Mouse (Mus musculus) adrenal gland, adult 8-10 months (tissue): Measurements from ENCODE around the gene Kansl2. TPM values are rescaled to one million over a fixed set of nuclear protein-coding genes. Genes with fewer than 3 reads are reported as not detected.
"Not testable (repeated sequence)": the region's sequence is repeated elsewhere in the genome, so short reads cannot be mapped to it uniquely, and the experiment has no call there.

Experiments
- DNase-seq: peaks from one replicate; pipeline ENCODE4 v3.0.0; 2022
- total RNA-seq, 4 experiments: library from RNA; stranded (reverse); gene quantifications; 2 replicates each; pipeline ENCODE4 v1.2.4; 2022

Gene Kansl2
- total RNA-seq, 4 experiments from 2014 or later, result 89.8 to 123 (median 106) TPM

GRCm38 (mm10) chr15:98535921-98536320 is 1.9 kb upstream of the Kansl2 start:
- no peak for DNase-seq

- no peak for DNase-seq
These were observed 981 bp downstream of the Kansl2 start for GRCm38 (mm10) chr15:98533035-98533531.

- peak; percentile 61 for DNase-seq
These were observed 1.8 kb downstream of the Kansl2 start for GRCm38 (mm10) chr15:98532281-98532680.

DNA sequence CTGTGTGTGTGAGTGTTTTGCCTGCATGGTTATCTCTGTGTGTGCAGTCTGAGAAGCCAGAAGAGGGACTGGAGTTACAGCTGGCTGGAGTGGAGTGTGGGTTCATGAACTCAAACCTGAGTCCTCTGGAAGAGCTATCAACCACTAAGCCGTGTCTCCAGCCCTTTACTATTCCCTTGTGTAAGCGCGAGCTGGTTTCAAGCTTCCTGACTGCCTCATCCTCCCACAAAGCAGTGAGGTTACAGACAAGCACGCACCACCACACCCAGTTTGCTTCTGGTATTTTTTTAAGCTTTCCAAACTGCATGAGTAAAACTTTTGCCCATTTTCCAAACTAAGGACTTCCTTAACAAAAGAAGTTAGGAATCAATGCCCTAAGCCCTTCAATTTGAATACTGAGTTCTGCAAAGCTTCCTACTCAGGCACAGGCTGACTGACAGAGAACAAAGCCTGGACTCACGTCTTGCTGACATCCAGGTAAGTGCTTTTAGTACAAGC is 5.9 kb downstream of the Kansl2 start:
- no peak for DNase-seq

GRCm38 (mm10) chr15:98527056-98527771 is 6.8 kb downstream of the Kansl2 start:
- no peak for DNase-seq

- DNase-seq, result no peak
These were observed 8.0 kb downstream of the Kansl2 start for GRCm38 (mm10) chr15:98526057-98526456.

DNA sequence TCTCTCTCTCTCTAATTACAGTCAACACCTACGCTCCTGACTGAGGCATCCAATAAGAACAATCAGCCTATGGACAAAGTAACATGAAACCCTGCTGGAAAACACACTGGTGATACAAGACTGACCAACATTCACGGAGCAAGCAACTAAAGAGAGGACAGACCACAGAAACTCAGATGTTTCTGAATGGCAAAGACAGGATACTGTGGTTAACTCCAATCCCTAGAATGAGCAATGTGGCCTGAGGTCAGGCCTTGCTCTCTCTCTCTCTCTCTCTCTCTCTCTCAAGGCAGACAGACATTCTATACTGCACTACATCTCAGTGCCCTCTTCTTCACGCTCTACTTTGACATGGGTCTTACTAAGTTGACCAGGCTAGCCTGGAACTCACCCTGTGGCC is 12.8 kb downstream of the Kansl2 start:
- DNase-seq, result no peak

GRCm38 (mm10) chr15:98517380-98518355 is 16.4 kb downstream of the Kansl2 start:
- DNase-seq, result peak; percentile 53

- not testable (repeated sequence) for DNase-seq
These were observed 19.2 kb downstream of the Kansl2 start for GRCm38 (mm10) chr15:98514845-98515244.

- no peak for DNase-seq
These were observed 19.9 kb downstream of the Kansl2 start for GRCm38 (mm10) chr15:98514146-98514545.

DNA sequence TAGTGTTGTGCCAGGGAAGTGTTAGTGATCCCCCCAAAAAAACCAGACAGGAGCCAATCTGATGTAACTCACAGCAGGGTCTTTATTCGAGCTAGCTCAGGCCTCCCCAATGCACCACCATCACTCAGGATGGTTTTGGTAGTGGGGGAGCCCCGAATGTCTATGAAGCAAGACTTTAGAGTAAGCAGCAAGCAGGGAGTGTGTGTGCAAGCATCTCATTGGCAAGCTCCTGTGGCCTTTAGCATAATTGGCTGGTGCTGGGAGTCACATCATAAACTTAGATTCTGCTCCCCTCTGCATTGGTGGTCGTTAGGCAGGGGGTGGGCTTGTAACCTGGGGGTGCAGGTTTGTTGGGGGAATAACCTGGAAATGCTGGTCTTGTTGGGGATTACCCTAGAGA is 20.4 kb downstream of the Kansl2 start:
- not testable (repeated sequence) for DNase-seq

DNA sequence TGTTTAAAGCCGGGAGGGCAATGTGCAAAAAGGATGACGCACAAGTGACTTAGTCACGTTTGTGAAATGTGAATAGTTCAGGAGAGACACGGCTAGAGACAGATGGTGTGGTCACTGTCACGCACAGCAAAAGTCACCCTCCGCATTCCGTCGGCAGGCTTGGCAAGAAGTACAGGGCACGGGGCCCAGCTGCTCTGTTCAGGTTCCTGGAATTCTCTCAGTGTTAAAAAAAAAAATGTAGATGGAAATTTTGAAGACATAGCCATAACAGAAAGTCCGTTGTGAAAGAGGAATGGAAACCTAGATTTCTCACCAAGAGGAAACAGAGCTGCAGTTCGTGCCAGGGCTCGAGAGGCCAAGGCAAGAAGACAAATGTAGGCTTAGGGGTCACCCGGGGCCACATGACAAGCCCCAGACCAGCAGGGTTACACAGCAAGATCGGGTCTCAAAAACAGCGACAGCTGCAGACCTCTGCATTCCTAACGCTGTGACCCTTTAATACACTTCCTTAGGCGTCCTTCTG is 21.2 kb downstream of the Kansl2 start:
- peak; percentile 61 for DNase-seq

GRCm38 (mm10) chr15:98512232-98512631 is 21.8 kb downstream of the Kansl2 start:
- no peak for DNase-seq

DNA sequence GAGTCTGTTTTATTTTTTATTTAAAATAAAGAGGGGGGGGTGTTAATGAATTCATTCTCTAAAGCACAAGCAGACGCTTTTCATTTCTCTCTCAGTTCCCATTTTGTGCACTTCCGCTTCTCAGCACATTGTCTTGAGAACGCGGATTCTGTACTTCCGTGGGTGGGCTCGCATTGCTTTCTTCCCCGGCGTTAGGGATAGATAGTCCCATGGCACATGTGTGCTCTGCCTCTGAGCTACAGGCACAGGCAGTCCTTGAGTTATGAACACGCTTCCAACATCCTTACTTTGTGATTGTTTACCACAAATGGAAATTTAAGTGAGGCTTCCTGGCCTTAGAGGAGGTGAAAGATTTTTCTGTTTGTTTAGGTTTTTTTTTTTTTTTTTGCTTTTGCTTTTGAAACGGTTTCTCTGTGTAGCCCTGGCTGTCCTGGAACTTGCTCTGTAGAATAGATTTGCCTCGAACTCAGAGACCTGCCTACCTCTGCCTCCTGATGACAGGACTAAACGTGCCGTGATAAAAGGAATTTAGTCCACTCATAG is 22.6 kb downstream of the Kansl2 start:
- DNase-seq, result no peak

DNA sequence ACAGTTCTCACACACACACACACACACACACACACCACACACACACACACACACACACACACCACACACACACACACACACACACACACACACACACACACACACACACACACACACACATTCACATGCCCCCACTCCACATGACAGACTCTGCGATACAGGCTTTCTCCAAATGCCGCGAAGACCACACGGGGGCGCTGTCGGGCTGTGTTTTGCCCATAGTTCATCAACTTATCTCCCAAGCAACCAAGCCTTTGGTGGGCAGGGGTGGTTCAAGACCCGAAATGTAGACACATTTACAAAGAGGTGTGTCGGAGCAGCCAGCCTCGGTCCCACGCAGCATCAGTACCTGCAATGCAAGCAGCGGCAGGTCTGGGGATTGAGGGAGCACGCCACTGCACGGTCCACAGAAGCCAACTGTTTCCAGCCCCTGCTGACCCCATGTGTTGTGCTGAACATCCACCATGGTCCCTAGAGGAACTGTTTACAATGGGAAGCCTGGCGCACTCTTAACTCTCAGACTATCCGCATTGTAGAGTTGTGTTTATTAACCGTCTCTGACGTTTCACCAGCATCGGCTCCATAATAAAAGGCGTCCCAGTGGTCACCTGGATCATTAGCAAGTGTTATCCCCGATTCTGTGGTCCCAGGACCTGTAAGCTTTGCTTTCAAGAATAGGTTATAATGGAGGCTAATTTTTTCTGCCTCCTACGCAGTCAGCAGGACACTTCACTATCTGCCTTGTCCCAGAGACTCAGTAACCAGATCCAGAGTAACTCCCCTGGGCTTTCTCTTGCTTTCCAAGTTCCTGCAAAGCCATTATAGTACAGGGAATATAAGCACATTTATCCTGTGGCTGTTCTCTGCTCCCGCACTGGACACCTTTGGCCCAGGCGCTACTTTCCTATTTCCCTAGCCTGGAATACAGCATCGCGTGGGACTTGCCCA is 23.4 kb downstream of the Kansl2 start:
- no peak for DNase-seq

DNA sequence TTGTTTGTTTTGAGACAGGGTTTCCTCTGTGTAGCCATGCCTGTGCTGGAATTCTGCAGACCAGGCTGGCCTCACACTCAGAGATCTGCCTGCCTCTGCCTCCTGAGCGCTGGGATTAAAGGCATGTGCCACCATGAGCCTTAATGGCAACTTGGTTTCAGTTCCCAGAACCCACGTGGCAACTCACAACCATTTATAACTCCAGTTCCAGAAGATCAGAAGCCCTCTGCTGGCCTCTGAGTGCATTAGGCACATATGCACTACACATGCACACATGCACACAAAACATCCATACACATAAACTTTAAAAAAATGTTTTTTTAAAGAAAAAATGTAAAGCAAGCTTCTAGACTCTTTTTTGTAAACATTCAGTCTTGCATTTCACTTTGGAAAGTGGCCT is 24.7 kb downstream of the Kansl2 start:
- no peak for DNase-seq

DNA sequence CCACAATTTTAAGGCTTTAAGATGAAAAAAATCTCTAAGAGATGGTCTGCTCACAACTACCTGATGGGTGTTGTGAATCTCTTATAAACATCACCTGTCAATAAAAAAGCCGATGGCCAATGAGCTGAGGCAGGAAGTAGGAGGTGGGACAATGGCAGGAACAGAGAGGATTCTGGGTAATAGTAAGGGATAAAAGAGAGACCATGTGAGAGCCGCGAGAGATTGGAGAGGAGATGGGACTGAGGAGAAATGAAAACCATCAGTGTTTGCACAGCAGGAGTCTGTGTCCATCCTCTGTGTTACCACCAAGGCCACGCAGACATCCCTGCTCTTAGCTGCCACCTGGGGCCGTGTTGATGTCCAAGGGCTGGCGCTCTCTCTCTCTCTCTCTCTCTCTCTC is 26.7 kb downstream of the Kansl2 start:
- no peak for DNase-seq

- no peak for DNase-seq
These were observed 27.7 kb downstream of the Kansl2 start for GRCm38 (mm10) chr15:98506253-98506957.

GRCm38 (mm10) chr15:98504514-98504913 is 29.6 kb downstream of the Kansl2 start:
- no peak for DNase-seq

- DNase-seq, result no peak
These were observed 30.7 kb downstream of the Kansl2 start for GRCm38 (mm10) chr15:98503317-98503716.

DNA sequence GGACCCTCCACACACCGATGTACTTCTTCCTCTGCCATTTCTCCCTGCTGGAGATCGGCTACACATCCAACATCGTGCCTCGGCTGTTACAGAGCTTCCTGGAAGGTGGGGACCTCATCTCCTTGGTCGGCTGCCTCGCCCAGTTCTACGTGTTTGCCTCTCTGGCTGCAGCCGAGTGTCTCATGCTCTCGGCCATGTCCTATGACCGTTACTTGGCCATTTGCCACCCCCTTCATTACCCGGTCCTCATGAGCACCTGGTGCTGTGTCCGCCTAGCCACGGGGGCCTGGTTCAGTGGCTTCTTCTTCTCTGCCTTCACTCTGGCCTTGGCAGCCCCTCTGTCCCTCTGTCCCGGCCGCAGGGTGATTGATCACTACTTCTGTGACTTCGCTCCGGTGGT is 36.4 kb downstream of the Kansl2 start:
- no peak for DNase-seq
